Mouse (Mus musculus): Measurements from ENCODE around the gene Rad50. TPM values are rescaled to one million over a fixed set of nuclear protein-coding genes. Genes with fewer than 3 reads are reported as not detected.

The Rad50 gene
- polyA plus RNA-seq, 1 experiment = 6.1 TPM

GRCm38 (mm10) chr11:53637803-53638260 lies 69.3 kb downstream of the Rad50 start:
- TF ChIP-seq POLR2A (IDR thresholded peaks at IDR 0.05; ENCODE audit: extremely low read depth, insufficient read depth, low read length) (no peak), CTCF (IDR thresholded peaks at IDR 0.05; ENCODE audit: extremely low read depth, insufficient read depth, low read length) (no peak)
- Histone ChIP-seq H3K4me1 (ENCODE audit: control insufficient read depth, insufficient read depth, low read length) (no peaks in the 10 kb centered on the region), H3K27ac (ENCODE audit: insufficient read depth, low read length) (no peak overlapping the region), H3K4me3 (ENCODE audit: insufficient read depth, low read length) (no peak overlapping the region)

- TF ChIP-seq CTCF (IDR thresholded peaks at IDR 0.05; ENCODE audit: extremely low read depth, insufficient read depth, low read length) (no peak), POLR2A (IDR thresholded peaks at IDR 0.05; ENCODE audit: extremely low read depth, insufficient read depth, low read length) (no peak)
- Histone ChIP-seq H3K4me1 (ENCODE audit: control insufficient read depth, insufficient read depth, low read length) (no peaks in the 10 kb centered on the region), H3K27ac (ENCODE audit: insufficient read depth, low read length) (no peak overlapping the region), H3K4me3 (ENCODE audit: insufficient read depth, low read length) (no peak overlapping the region)
Measured at GRCm38 (mm10) chr11:53637046-53637802, 69.9 kb downstream of the Rad50 start.

DNA sequence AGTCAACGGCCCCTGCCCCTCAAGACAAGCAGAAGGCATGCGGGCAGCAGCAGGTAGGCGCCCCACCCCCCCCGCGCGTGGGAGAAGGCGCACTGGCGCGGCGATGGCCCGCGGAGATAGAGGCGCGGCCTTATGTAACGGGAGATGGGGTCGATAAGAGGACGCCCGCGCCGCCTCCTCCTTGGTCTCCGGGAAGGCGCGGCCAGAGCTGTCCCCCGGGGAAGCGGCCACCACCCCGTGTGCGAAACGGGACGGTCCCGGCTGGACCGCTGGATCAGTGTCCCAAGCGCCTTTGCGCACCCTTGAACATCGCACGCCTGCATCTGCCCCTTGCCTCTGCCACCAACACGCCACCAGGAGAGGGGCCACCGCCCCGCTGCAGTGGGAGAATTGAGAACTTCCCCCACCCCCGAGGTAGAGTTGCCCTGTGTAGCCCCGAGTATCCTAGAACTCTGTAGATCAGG lies 70.9 kb downstream of the Rad50 start:
- Histone ChIP-seq H3K27ac (ENCODE audit: insufficient read depth, low read length) (no peak overlapping the region), H3K4me3 (ENCODE audit: insufficient read depth, low read length) (peak overlapping the region; percentile 17; the same call in 1 of the 2 replicates), H3K4me1 (ENCODE audit: control insufficient read depth, insufficient read depth, low read length) (no peaks in the 10 kb centered on the region)
- no peak for TF ChIP-seq POLR2A (IDR thresholded peaks at IDR 0.05; ENCODE audit: extremely low read depth, insufficient read depth, low read length)
- TF ChIP-seq CTCF (IDR thresholded peaks at IDR 0.05; ENCODE audit: extremely low read depth, insufficient read depth, low read length) = no peak

DNA sequence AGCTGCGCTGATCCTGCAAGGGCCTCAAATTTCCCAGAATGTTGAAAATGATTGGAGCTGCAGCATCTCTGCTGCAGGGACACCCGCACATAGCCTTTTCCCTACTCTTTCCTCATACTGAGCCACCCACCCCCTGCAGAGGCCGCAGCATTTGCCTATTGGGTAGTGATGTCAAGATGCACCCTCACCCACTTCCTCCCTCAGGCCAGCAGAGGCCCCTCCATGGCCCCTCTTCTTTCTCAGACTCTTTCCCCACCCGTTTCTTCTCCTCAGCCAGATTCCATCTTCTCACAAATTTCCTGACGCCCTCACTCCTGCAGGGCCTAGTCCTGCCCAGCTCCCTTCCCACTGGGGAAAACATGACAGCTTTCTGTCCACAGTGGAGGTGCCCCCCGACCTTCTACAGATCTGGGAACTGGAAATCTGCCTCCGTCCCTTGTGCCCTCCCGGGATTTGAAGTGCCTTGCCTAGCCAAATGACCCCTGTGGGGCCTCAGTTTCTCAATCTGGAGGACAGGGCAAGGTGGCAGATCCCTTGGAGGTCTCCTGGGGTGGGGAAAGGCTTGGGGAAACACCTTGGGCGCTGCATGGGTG lies 71.4 kb downstream of the Rad50 start:
- Histone ChIP-seq H3K27ac (ENCODE audit: insufficient read depth, low read length) (no peak overlapping the region), H3K4me3 (ENCODE audit: insufficient read depth, low read length) (peak overlapping the region; percentile 17; the same call in 1 of the 2 replicates), H3K4me1 (ENCODE audit: control insufficient read depth, insufficient read depth, low read length) (no peaks in the 10 kb centered on the region)
- TF ChIP-seq CTCF (IDR thresholded peaks at IDR 0.05; ENCODE audit: extremely low read depth, insufficient read depth, low read length) (no peak), POLR2A (IDR thresholded peaks at IDR 0.05; ENCODE audit: extremely low read depth, insufficient read depth, low read length) (no peak)

DNA sequence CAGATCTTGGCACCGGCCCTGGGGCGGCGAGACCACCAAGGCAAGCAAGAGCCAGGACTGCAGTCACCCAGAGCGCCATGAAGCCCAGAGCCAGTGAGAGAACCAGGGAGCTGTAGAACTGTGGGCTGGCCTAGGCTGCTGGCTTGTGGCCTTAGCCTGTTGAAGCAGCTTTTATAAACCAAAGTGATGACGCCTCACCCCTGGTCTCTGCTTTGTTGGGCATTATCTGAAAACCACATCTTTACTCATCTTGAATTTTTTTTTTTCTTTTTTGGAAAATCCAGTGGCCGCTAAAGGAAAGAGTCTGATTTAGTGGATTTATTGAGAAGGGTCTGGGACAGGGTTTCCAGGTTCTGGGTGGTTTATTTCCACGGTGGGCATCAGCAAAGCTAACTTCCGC lies 72.6 kb downstream of the Rad50 start, which contains the start of gene Il13:
Gene Il13 (minus strand): TSS at position 147 of the 400 bp plus-strand sequence.
- TF ChIP-seq POLR2A (IDR thresholded peaks at IDR 0.05; ENCODE audit: extremely low read depth, insufficient read depth, low read length) (no peak), CTCF (IDR thresholded peaks at IDR 0.05; ENCODE audit: extremely low read depth, insufficient read depth, low read length) (no peak)
- Histone ChIP-seq H3K27ac (ENCODE audit: insufficient read depth, low read length) (no peak within 1 kb of the TSS), H3K4me3 (ENCODE audit: insufficient read depth, low read length) (no peak within 1 kb of the TSS), H3K4me1 (ENCODE audit: control insufficient read depth, insufficient read depth, low read length) (no peaks in the 10 kb centered on the region)

- no peak overlapping the region for H3K27ac ChIP-seq (ENCODE audit: insufficient read depth, low read length)
- H3K4me1 ChIP-seq (ENCODE audit: control insufficient read depth, insufficient read depth, low read length) = no peaks in the 10 kb centered on the region
- TF ChIP-seq POLR2A (IDR thresholded peaks at IDR 0.05; ENCODE audit: extremely low read depth, insufficient read depth, low read length) (no peak), CTCF (IDR thresholded peaks at IDR 0.05; ENCODE audit: extremely low read depth, insufficient read depth, low read length) (no peak)
- no peak overlapping the region for H3K4me3 ChIP-seq (ENCODE audit: insufficient read depth, low read length)
Measured at GRCm38 (mm10) chr11:53633644-53634043, 73.5 kb downstream of the Rad50 start.

DNA sequence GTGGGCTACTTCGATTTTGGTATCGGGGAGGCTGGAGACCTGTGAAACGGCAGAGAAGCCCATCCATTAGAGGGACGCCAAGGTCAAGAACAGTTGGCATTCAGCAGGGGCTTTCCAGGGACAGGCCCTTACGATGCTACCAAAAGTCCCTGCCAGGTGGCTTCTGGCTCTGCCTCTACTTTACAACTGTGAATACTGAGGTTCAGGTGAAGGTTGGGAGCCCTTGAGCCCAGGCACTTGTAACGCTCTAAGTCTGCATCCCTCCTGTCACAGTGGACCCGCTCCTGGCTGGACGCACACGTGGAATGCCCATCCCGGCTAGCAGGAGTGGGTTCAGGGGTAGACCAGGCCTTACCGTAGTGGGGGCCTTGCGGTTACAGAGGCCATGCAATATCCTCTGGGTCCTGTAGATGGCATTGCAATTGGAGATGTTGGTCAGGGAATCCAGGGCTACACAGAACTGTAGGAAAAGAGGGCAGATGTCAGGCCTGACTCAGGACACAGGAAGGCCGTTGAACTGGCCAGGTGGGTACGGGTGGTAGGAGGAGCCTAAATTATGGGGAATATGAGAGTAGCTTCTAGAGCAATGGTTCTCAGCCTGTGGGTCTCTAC lies 74.9 kb downstream of the Rad50 start:
- H3K27ac ChIP-seq (ENCODE audit: insufficient read depth, low read length) = no peak overlapping the region
- no peaks in the 10 kb centered on the region for H3K4me1 ChIP-seq (ENCODE audit: control insufficient read depth, insufficient read depth, low read length)
- no peak overlapping the region for H3K4me3 ChIP-seq (ENCODE audit: insufficient read depth, low read length)
- TF ChIP-seq POLR2A (IDR thresholded peaks at IDR 0.05; ENCODE audit: extremely low read depth, insufficient read depth, low read length) = no peak
- TF ChIP-seq CTCF (IDR thresholded peaks at IDR 0.05; ENCODE audit: extremely low read depth, insufficient read depth, low read length) = peak; percentile 50

- no peak for TF ChIP-seq POLR2A (IDR thresholded peaks at IDR 0.05; ENCODE audit: extremely low read depth, insufficient read depth, low read length)
- TF ChIP-seq CTCF (IDR thresholded peaks at IDR 0.05; ENCODE audit: extremely low read depth, insufficient read depth, low read length) = peak; percentile 89
- Histone ChIP-seq H3K27ac (ENCODE audit: insufficient read depth, low read length) (no peak overlapping the region), H3K4me3 (ENCODE audit: insufficient read depth, low read length) (no peak overlapping the region), H3K4me1 (ENCODE audit: control insufficient read depth, insufficient read depth, low read length) (no peaks in the 10 kb centered on the region)
Measured at GRCm38 (mm10) chr11:53627859-53628258, 79.3 kb downstream of the Rad50 start.

DNA sequence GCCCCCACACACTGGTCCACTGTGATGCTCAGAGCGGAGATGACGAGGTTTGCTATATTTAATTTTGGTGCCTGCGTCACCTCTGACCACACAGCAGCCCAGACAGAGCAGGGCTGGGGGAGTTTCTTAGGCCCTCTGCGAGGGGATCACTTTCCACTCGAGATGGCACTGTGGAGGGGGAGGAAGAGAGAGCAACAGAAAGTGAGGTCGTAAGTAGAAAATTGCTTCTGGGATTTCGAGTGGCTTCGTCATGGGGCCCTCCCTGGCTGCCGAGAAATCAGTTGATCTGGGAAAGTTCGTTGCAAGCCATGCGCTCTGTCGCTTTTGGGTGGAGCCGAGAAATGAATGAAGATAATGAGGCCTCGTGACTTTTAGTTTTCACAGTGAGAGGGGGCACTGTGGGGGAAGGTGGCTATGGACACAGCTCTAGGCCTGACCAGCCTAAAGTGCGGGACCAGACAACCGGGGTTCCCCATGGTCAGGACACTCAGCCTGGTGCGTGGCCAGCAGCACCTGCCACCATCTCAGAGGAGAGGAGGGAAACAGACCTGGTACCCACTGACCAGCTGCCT lies 80.2 kb downstream of the Rad50 start:
- H3K4me1 ChIP-seq (ENCODE audit: control insufficient read depth, insufficient read depth, low read length) = no peaks in the 10 kb centered on the region
- TF ChIP-seq POLR2A (IDR thresholded peaks at IDR 0.05; ENCODE audit: extremely low read depth, insufficient read depth, low read length) (no peak), CTCF (IDR thresholded peaks at IDR 0.05; ENCODE audit: extremely low read depth, insufficient read depth, low read length) (no peak)
- H3K27ac ChIP-seq (ENCODE audit: insufficient read depth, low read length) = no peak overlapping the region
- no peak overlapping the region for H3K4me3 ChIP-seq (ENCODE audit: insufficient read depth, low read length)

Data from cortical plate, adult 2 months (tissue).